Comparison of ENCODE assay signal across 8 mouse cellular contexts in the genomic region with DNA sequence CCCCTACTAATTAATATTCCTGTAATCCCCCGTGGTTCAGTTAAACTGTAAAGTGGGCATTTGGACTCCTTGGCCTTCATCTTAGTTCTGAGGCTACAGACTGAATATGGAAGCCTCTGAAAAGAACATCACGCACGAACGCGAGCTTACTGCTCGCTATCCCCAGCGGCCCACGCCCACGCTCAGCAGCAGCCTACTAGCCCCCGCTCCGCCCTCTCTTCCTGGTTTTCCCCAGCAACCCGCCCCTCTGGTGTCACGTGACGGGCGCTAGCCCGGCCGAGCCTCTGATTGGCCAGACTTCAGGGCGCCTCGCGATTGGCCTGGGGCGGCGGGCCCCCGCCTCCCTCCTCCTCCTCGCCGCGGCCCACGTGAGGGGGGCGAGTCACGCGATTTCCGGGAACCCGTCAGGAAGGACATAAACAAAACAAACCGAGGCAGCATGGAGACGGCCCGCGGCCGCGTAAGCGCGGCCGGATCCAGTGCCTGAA. TPM values are rescaled to one million over a fixed set of nuclear protein-coding genes. Genes with fewer than 3 reads are reported as not detected.
A peak's percentile ranks its signal among the peaks of the same experiment; 100 is the strongest.
DNase-seq lines count a peak whose midpoint lies in the region; ATAC-seq and TF ChIP-seq lines count a peak whose summit lies in the region.

A gene (plus strand): TSS at position 380 of the 488 bp plus-strand sequence.

- no peak for TF ChIP-seq CTCF in C2C12 (IDR thresholded peaks at IDR 0.05; ENCODE audit: control insufficient read depth, insufficient read depth, insufficient read length)
- TF ChIP-seq CTCF in brain, embryonic 14.5 days (IDR thresholded peaks at IDR 0.05; ENCODE audit: borderline replicate concordance, extremely low read depth, insufficient read depth, insufficient read length): no peak
- no peak for TF ChIP-seq CTCF in liver, adult 2 months (IDR thresholded peaks at IDR 0.05; ENCODE audit: low read depth, low read length)

- H3K9ac ChIP-seq in heart, embryonic 11.5 days (ENCODE audit: low read depth, low read length): peak within 1 kb of the TSS; percentile 83
- H3K9ac ChIP-seq in kidney, embryonic 16.5 days (replicated peaks; ENCODE audit: low read length): peak within 1 kb of the TSS; percentile 76
- H3K9ac ChIP-seq in liver, adult 2 months (ENCODE audit: low read depth, low read length): peak within 1 kb of the TSS; percentile 95

- H3K4me3 ChIP-seq in C2C12 (ENCODE audit: insufficient read depth, poor library complexity, severe bottlenecking) (peak within 1 kb of the TSS; percentile 74), myocyte (peak within 1 kb of the TSS; percentile 48)
- peak within 1 kb of the TSS; percentile 95 for H3K4me3 ChIP-seq in erythroblast, embryonic 14.5 days (replicated peaks)
- H3K4me3 ChIP-seq in heart, embryonic 11.5 days (ENCODE audit: low read depth, low read length): peak within 1 kb of the TSS; percentile 96
- H3K4me3 ChIP-seq in kidney, embryonic 16.5 days (ENCODE audit: low read length): peak within 1 kb of the TSS; percentile 97
- H3K4me3 ChIP-seq in liver, adult 2 months (ENCODE audit: insufficient read depth, low read depth, low read length): peak within 1 kb of the TSS; percentile 95

- H3K4me1 ChIP-seq in erythroblast, embryonic 14.5 days (ENCODE audit: control insufficient read depth): peaks cover 58% of the 10 kb centered on the region
- H3K4me1 ChIP-seq in heart, embryonic 11.5 days (ENCODE audit: control insufficient read depth, insufficient read depth, low read length): peaks cover 9% of the 10 kb centered on the region
- peaks cover 3% of the 10 kb centered on the region; the same call in 1 of the 2 replicates for H3K4me1 ChIP-seq in kidney, embryonic 16.5 days (ENCODE audit: insufficient read depth, low read length)
- H3K4me1 ChIP-seq in liver, adult 2 months (ENCODE audit: control insufficient read depth, insufficient read depth, low read length): peaks cover 9% of the 10 kb centered on the region; the same call in 1 of the 2 replicates

- H3ac ChIP-seq in C2C12 (ENCODE audit: control insufficient read depth, insufficient read length, low read depth): peak within 1 kb of the TSS; percentile 69
- peak within 1 kb of the TSS; percentile 36 for H3ac ChIP-seq in myocyte (ENCODE audit: control insufficient read depth, insufficient read length)

- H3K79me2 ChIP-seq in C2C12 (ENCODE audit: control insufficient read depth, insufficient read depth) (no peaks in the 10 kb centered on the region), myocyte (ENCODE audit: control insufficient read depth, insufficient read depth) (no peaks in the 10 kb centered on the region)
- peaks cover 2% of the 10 kb centered on the region; the same call in 1 of the 2 replicates for H3K79me2 ChIP-seq in liver, adult 2 months (ENCODE audit: control insufficient read depth, insufficient read depth, low read length)

- peaks cover 3% of the 10 kb centered on the region for H3K27me3 ChIP-seq in C2C12 (ENCODE audit: control insufficient read depth, insufficient read depth, insufficient read length)
- H3K27me3 ChIP-seq in erythroblast, embryonic 14.5 days (ENCODE audit: control insufficient read depth): no peaks in the 10 kb centered on the region
- no peaks in the 10 kb centered on the region for H3K27me3 ChIP-seq in heart, embryonic 11.5 days (ENCODE audit: control insufficient read depth, insufficient read depth, low read length)
- no peaks in the 10 kb centered on the region for H3K27me3 ChIP-seq in kidney, embryonic 16.5 days (ENCODE audit: insufficient read depth, low read length)
- no peaks in the 10 kb centered on the region for H3K27me3 ChIP-seq in liver, adult 2 months (ENCODE audit: control insufficient read depth, insufficient read depth, low read length)
- no peaks in the 10 kb centered on the region for H3K27me3 ChIP-seq in myocyte (ENCODE audit: control insufficient read depth, insufficient read depth, insufficient read length)
- no peaks in the 10 kb centered on the region; the same call in 1 of the 2 replicates for H3K27me3 ChIP-seq in splenic B cell, adult 2 months (ENCODE audit: control insufficient read depth, insufficient read depth, low read length, poor library complexity, severe bottlenecking)

- H3K9me3 ChIP-seq in erythroblast, embryonic 14.5 days (ENCODE audit: control insufficient read depth, low read length): no peaks in the 10 kb centered on the region
- no peaks in the 10 kb centered on the region for H3K9me3 ChIP-seq in heart, embryonic 11.5 days (replicated peaks; ENCODE audit: control insufficient read depth, low read length)
- no peaks in the 10 kb centered on the region for H3K9me3 ChIP-seq in kidney, embryonic 16.5 days (ENCODE audit: low read length)

- ATAC-seq in heart, embryonic 11.5 days (replicated peaks; ENCODE audit: insufficient number of reproducible peaks, low FRiP score, low TSS enrichment): peak; percentile 88
- ATAC-seq in kidney, embryonic 16.5 days (ENCODE audit: low FRiP score, low TSS enrichment): peak; percentile 80

- WGBS in heart, embryonic 11.5 days (ENCODE audit: insufficient replicate concordance): under 1% methylated on average over 41 of the region's 41 CpGs
- under 1% methylated on average over 41 of the region's 41 CpGs for WGBS in kidney, embryonic 16.5 days
- under 1% methylated on average over 41 of the region's 41 CpGs for WGBS in liver, adult 2 months

- DNase-seq in brain, embryonic 14.5 days (ENCODE audit: low read depth): peak; percentile 99
- DNase-seq in liver, adult 2 months (ENCODE audit: extremely low read depth, low read depth, low spot score): peak; percentile 84
- peak; percentile 99 for DNase-seq in splenic B cell, adult 2 months (ENCODE audit: low read depth, low spot score)

- peak; percentile 36; the same call in 1 of the 2 replicates for TF ChIP-seq POLR2A in brain, embryonic 14.5 days (IDR thresholded peaks at IDR 0.05; ENCODE audit: borderline replicate concordance, extremely low read depth, insufficient read depth, insufficient read length, poor library complexity, severe bottlenecking)
- peak; percentile 57 for TF ChIP-seq POLR2A in liver, adult 2 months (IDR thresholded peaks at IDR 0.05; ENCODE audit: extremely low read depth, insufficient read depth, low read length)
- peak; percentile 90 for TF ChIP-seq POLR2A in myocyte (IDR thresholded peaks at IDR 0.05; ENCODE audit: insufficient read length, low read depth)

- peak within 1 kb of the TSS; percentile 72 for H3K4me2 ChIP-seq in heart, embryonic 11.5 days
- peak within 1 kb of the TSS; percentile 69 for H3K4me2 ChIP-seq in kidney, embryonic 16.5 days (replicated peaks; ENCODE audit: low read depth, low read length)
- peak within 1 kb of the TSS; percentile 99 for H3K4me2 ChIP-seq in myocyte (ENCODE audit: low read depth)

- no peaks in the 10 kb centered on the region for H3K36me3 ChIP-seq in C2C12 (ENCODE audit: control insufficient read depth, insufficient read depth)
- H3K36me3 ChIP-seq in erythroblast, embryonic 14.5 days (ENCODE audit: control insufficient read depth): peaks cover 2% of the 10 kb centered on the region
- no peaks in the 10 kb centered on the region for H3K36me3 ChIP-seq in heart, embryonic 11.5 days (ENCODE audit: control insufficient read depth, insufficient read depth, low read length)
- H3K36me3 ChIP-seq in kidney, embryonic 16.5 days (ENCODE audit: insufficient read depth, low read length): no peaks in the 10 kb centered on the region
- peaks cover under 1% of the 10 kb centered on the region; the same call in 1 of the 2 replicates for H3K36me3 ChIP-seq in liver, adult 2 months (ENCODE audit: control insufficient read depth, insufficient read depth, low read length)
- H3K36me3 ChIP-seq in myocyte (ENCODE audit: control insufficient read depth, insufficient read depth): no peaks in the 10 kb centered on the region
- H3K36me3 ChIP-seq in splenic B cell, adult 2 months (ENCODE audit: control insufficient read depth, insufficient read depth, low read length, poor library complexity, severe bottlenecking): no peaks in the 10 kb centered on the region

- H3K79me3 ChIP-seq in C2C12 (ENCODE audit: low read depth): no peaks in the 10 kb centered on the region

- peak within 1 kb of the TSS; percentile 90 for H3K27ac ChIP-seq in heart, embryonic 11.5 days (ENCODE audit: low read depth, low read length)
- peak within 1 kb of the TSS; percentile 95 for H3K27ac ChIP-seq in kidney, embryonic 16.5 days (ENCODE audit: low read length)
- H3K27ac ChIP-seq in liver, adult 2 months (replicated peaks; ENCODE audit: insufficient read depth, low read depth, low read length): peak within 1 kb of the TSS; percentile 97

TF ChIP-seq in C2C12, 6 proteins besides CTCF, POLR2A, EP300 and RAD21:
- TF ChIP-seq MAX (IDR thresholded peaks at IDR 0.05) (peak; percentile 96), USF1 (IDR thresholded peaks at IDR 0.05; ENCODE audit: low read depth) (peak; percentile 98), CEBPB (IDR thresholded peaks at IDR 0.05; ENCODE audit: low read depth) (no peak)

TF ChIP-seq in myocyte, 11 proteins besides CTCF, POLR2A, EP300 and RAD21:
- no peak for TF ChIP-seq MYOD1 (IDR thresholded peaks at IDR 0.05; ENCODE audit: control insufficient read depth in 1 of 3, insufficient read length in 2 of 3, low read depth in 2 of 3)
- no peak for TF ChIP-seq TCF12 (IDR thresholded peaks at IDR 0.05; ENCODE audit: insufficient read depth, poor library complexity, severe bottlenecking)
- no peak for TF ChIP-seq E2F4 (IDR thresholded peaks at IDR 0.05; ENCODE audit: insufficient read depth)
- TF ChIP-seq MYOG (IDR thresholded peaks at IDR 0.05; ENCODE audit: control insufficient read depth in 1 of 3, insufficient read depth in 1 of 3, insufficient read length in 2 of 3, low read depth in 2 of 3): peak in 1 of 3 experiments; percentile 2
- TF ChIP-seq MAX (IDR thresholded peaks at IDR 0.05; ENCODE audit: low read depth): peak; percentile 66
- TF ChIP-seq POLR2AphosphoS2 (IDR thresholded peaks at IDR 0.05; ENCODE audit: insufficient read length, low read depth): peak; percentile 91
- TF ChIP-seq CEBPB (IDR thresholded peaks at IDR 0.05; ENCODE audit: insufficient read depth, poor library complexity, severe bottlenecking): no peak
- TF ChIP-seq REST (IDR thresholded peaks at IDR 0.05; ENCODE audit: insufficient read depth, insufficient read length): no peak
- TF ChIP-seq USF1 (IDR thresholded peaks at IDR 0.05; ENCODE audit: low read depth): peak; percentile 97

RNA-seq across cellular contexts. Expression of the gene that starts here (rescaled TPM):
- polyA plus RNA-seq in C2C12 (2012; fragmentation: generic; extraction: Trizol) (0.47 TPM), myocyte (2012; fragmentation: generic; extraction: Trizol) (2.2 TPM)
- 9.9 and 10.2 TPM in 2 replicates for polyA plus RNA-seq in brain, embryonic 14.5 days (2012; rRNA removed)
- 0.02 and 0.10 TPM in 2 replicates for polyA plus RNA-seq in erythroblast, embryonic 14.5 days (2012)
- polyA plus RNA-seq in heart, embryonic 11.5 days (2014; fragmentation: Nextera tagmentation; extraction: Ambion mirVana): 3.8 and 4.6 TPM in 2 replicates
- 5.0 and 9.2 TPM in 2 replicates for polyA plus RNA-seq in kidney, embryonic 16.5 days (2015; fragmentation: Nextera tagmentation; extraction: Ambion mirVana)
- total RNA-seq in liver, adult 2 months (2014; rRNA removed): 28.2 and 37.0 TPM in 2 replicates
- 1.4 and 1.5 TPM in 2 replicates for polyA plus RNA-seq in liver, adult 2 months (2012; rRNA removed)

Comparison
In these comparisons a context has a peak if more than half of its experiments do, and no peak if none do; other contexts are left out.
1. Peak in every context shown above with its lines: DNase-seq, ATAC-seq, H3K4me3 ChIP-seq and H3K27ac ChIP-seq.
2. POLR2A ChIP-seq: peak in every context shown above with its lines; median percentile 90 in myocyte; 57 in liver, adult 2 months; 36 in brain, embryonic 14.5 days.